Mouse (Mus musculus): Measurements from ENCODE around the gene Krtap31-1.

DNA sequence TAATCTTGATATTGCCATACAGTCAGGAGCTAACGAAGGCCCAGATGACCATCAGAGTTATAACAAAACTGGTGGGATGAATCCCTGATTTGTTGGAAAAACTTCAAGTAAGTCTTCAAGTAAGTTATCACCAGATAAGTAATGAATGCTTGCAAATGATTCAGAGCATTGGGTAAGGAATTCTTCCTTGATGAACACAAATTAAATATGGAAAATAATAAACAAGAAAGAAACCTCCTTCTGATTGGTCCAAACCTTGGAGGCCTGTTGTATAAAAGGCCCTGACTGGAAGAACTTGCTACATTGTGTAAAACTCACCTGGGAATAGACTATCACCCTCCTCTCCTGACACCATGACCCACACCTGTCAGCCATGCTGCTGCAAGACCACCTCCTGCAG lies 28.3 kb downstream of the Krtap31-1 start, which contains the start of gene Krtap31-2:
- no peak for TF ChIP-seq CTCF (IDR thresholded peaks at IDR 0.05; ENCODE audit: control insufficient read depth, insufficient read depth, low read length)
- TF ChIP-seq POLR2A (IDR thresholded peaks at IDR 0.05; ENCODE audit: borderline replicate concordance, control insufficient read depth, low read depth, low read length): no peak
